Mouse (Mus musculus) adrenal gland, postnatal 4 days (tissue): ENCODE measurements around the gene Use1. TPM values are rescaled to one million over a fixed set of nuclear protein-coding genes. Genes with fewer than 3 reads are reported as not detected.

Source experiments
- DNase-seq, 2 experiments: peaks; one replicate each; pipeline ENCODE4 v3.0.0; 2021 to 2022; ENCODE audit warnings: low spot score in 2 of 2, mixed read lengths in 2 of 2
- total RNA-seq, 2 experiments: library from RNA; stranded (reverse); gene quantifications; 2 replicates each; pipeline ENCODE4 v1.2.3; 2021

Use1 gene
- total RNA-seq, 2 experiments from 2014 or later: 210 to 221 TPM

- no peak for DNase-seq
Observed at GRCm38 (mm10) chr8:71376423-71377030, 9.9 kb downstream of the Use1 start.

- no peak for DNase-seq
Observed at GRCm38 (mm10) chr8:71379008-71379407, 12.4 kb downstream of the Use1 start.

GRCm38 (mm10) chr8:71379512-71380075, 12.9 kb downstream of the Use1 start:
- DNase-seq: no peak

DNA sequence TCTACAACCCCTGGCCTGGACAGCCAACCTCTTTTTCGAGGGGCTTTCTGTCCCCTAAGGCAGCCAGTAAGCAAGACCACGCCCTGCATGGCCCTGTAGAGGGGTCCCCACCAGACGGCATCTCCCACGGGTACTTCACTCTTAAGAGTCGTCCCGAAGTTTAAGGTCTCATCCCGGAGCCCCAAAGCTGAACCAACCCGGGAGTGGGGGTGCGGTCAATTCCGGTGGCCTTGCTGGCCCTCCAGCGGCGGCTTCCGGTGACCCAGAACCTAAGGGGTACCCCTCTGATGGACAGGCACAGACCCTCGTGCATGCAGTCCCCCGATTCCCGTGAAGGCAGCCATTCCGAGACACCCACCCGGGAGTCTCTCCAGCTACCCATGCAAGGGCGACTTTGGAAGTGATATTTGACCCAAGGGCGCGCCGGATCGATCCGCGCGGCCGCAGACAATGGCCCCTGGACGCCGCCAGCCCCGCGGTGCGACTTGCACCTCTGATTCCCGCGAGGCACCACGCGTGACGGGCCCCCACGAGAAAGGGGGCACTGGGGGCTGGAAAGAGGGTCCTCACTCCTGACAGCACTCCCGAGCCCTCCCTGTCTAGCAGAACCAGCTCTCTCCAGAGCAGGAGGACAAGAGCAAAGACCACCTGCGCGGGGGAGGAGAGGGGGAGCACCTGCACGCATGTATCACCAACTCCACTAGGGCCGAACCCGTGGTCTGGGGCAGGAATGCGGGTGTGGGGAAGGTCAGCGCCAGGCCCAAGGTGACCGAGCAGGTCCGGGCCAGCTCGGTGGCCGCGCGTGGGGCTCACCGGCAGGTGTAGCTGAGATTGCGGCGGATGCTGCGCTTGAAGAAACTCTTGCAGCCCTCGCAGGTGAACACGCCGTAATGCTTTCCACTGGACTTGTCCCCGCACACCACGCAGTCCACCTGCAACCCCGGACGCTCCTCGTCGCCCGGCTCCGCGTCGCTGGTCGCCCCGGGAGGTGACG, 13.8 kb downstream of the Use1 start:
- DNase-seq: no peak

DNA sequence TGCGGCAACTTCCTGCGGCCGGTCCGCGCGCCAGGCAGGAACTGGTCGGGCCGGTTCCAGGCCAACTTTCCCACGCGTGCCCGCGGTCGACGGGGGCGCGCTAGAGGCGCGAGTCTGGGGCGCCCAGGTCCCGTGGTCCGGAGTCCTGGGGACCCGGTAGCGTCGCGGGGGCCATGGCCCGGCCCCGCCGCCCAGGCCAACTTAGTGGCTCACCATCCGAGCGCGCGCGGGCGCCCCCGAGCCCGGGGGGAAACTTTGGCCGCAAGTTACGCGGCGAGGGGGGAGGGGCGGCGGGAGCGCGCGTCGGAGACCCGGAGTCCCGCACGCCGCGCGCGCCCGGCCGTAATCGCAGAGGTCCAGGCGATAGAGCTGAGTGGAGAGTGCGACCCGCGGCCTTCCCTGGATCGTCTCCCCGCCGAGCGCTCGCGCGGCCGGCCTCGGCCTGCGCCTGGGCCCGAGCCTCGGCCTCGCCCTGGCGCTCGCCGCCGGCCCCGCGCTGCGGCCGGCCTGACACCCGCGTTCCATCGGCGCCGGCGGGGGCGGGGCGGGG, 14.8 kb downstream of the Use1 start, which contains the start of gene Nr2f6:
Nr2f6 (minus strand) TSS at position 540 of the 550 bp plus-strand sequence.
- peak in 1 of 2 experiments; percentile 53 for DNase-seq

- DNase-seq: peak; percentile 68 to 78
Observed at GRCm38 (mm10) chr8:71381971-71382961, 15.6 kb downstream of the Use1 start.

- no peak for DNase-seq
Observed at GRCm38 (mm10) chr8:71383396-71383795, 16.7 kb downstream of the Use1 start.

- no peak for DNase-seq
Observed at GRCm38 (mm10) chr8:71383860-71384259, 17.2 kb downstream of the Use1 start.

GRCm38 (mm10) chr8:71385212-71385835, 18.7 kb downstream of the Use1 start:
- DNase-seq: no peak

DNA sequence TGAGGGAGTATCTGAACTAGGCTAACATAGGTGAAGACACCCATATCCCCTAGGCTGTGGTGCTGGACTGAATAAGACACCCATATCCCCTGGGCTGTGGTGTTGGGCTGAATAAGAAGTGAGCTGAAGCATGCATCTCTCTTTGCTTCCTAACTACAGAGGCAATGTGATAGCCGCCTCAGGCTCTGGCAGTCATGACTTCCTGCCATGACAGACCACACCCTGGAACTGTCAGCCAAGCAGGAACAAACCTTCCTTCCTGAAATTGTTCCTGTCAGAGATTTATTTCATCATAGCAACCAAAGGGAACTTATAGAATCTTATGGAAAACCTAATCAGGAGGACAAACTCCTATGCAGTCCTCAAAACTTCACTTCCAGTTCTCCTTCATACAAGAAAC, 21.6 kb downstream of the Use1 start:
- DNase-seq: no peak

DNA sequence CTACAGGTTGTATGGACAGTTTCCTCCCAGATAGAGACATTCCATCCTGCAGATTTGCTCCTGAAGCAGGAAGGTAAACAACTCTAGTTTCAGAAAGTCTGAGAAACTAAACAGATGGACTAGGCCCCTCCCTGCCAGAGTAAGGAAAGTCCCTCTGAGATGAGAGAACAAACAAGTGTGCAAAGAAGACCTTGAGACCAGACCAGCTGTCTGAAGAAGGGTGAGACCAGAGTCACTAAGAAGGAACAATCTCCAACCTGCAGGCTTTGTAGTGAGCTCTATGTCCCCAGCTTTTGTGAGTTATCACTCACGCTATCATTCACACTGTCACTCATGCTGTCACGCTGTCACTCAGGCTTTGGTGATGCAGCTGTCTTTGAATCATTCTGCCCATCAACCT, 25.0 kb downstream of the Use1 start:
- DNase-seq: no peak

GRCm38 (mm10) chr8:71392391-71392790, 25.7 kb downstream of the Use1 start:
- DNase-seq: no peak

GRCm38 (mm10) chr8:71392871-71393270, 26.2 kb downstream of the Use1 start:
- no peak for DNase-seq

GRCm38 (mm10) chr8:71394481-71394880, 27.8 kb downstream of the Use1 start:
- no peak for DNase-seq

DNA sequence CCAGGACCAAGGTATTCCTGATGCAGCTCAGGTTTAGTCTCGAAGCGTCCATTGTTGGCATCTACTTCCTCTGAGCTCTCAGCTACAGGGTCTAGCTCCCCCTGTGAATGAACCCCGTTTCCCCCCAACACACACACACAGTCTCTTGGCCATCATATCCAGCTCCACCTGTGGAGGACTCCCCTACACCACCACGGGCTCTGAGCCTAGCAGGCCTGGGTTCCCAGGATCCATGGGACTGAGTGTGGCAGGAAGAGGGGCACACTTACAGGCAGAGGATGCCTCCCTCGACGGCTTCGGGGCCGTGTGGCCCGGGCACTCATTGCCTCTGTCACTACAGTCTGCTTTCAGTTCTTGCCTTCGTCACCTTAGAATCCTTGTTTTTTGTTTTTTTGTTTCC, 28.4 kb downstream of the Use1 start:
- DNase-seq: no peak

DNA sequence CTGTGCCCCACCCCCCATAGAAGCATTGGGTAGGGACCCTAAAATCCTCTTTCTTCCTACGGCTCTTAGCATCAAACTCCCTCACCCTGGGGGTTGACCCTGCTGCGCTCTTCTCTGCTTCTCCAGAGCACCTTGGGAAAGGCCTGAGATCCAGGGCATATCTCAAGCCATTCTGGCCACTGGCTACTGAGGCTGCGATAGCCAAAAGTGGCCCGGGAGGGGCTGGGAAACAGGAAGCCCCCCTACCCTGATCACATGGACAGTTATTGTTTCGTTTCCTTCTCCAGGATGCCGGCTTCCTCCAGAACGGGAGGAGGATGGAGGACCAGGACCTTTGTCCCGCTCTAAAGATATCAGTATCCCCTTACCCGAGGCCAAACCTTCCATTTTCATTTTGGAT, 29.0 kb downstream of the Use1 start, which contains the start of gene Ushbp1:
Ushbp1 (minus strand) TSS at position 174 of the 400 bp plus-strand sequence.
- DNase-seq: no peak

DNA sequence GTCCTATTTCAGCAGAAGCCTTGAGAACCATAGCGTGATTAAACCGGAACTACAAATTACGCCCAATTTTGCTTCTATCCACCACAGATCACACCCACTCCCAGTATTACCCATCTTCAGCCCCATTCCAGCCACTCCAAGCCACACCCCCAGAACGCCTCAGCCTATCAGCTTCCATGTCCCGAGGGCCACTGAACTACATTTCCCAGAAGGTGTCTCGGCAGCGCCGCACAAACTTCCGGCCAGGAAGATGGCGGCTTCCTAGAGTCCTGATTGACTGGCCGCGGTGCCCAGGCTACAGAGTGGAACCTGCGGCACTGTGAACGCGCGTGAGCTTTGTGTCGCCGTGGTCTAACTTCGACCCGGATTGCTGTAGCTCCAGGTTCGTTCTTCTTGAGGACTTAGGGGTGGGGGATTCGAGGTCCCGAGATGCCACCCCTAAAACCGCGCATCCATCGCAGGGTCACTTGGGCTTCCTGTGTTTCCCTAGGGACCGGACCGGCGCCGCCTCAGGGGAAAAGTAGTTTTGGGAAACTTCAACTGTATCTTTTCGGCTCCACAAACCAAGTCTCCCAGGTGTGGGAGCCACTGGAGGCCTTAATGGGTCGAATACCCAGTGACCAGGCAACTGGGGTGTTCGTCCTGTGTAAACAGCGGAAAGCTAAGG, 30.1 kb downstream of the Use1 start, which contains the start of gene Babam1:
Babam1 (plus strand) TSS at position 223 of the 667 bp plus-strand sequence.
- peak in 1 of 2 experiments; percentile 84 for DNase-seq

DNA sequence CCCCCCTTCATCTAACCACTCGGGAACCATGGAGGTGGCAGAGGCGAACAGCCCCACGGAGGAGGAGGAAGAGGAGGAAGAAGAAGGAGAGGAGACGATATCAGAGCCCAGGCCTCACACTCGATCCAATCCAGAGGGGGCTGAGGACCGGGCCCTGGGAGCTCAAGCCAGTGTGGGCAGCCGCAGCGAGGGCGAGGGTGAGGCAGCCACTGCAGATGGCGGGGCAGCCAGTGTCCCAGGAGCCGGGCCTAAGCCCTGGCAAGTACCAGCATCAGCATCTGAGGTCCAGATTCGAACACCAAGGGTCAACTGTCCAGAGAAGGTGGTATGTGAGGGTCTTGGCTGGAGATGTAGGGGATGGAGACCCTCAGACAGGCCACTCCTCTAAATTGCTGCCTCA, 31.1 kb downstream of the Use1 start:
- DNase-seq: no peak

- no peak for DNase-seq
Observed at GRCm38 (mm10) chr8:71400826-71401225, 34.2 kb downstream of the Use1 start.
